Mouse (Mus musculus): ENCODE measurements around the gene Cacna1b.

DNA sequence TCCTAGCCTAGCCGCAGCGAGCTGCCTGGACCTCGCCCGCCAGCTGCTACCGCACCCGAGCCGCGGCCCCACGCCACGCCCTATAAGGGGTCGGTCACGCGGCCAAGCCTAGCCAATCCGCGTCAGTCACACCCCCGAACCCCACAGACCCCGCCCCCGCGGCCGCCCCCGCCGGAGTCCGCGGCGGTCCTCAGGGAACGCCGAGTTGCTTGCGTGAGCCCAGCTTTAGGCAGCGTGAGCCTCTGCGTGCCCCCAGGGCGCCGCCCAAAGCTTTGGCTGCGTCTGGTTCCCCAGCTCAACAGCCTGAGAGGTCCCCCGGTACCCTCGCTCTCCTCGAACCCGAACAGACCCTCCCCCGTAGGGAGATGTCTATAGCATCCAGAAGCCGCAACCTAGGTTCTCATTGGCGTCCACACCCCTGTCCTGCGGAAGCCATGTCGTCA lies at the start of gene Cacna1b:
- TF ChIP-seq CTCF (IDR thresholded peaks at IDR 0.05; ENCODE audit: low read depth) (no peak), EP300 (IDR thresholded peaks at IDR 0.05; ENCODE audit: low read depth) (no peak)
